Mouse (Mus musculus) thymus, adult 18-20 months (tissue): ENCODE measurements around the gene Gm5483.
"Not testable (repeated sequence)": the region's sequence is repeated elsewhere in the genome, so short reads cannot be mapped to it uniquely, and the experiment has no call there.

Source experiments
- DNase-seq, 2 experiments: peaks; one replicate each; pipeline ENCODE4 v3.0.0; 2022; ENCODE audit warnings: mixed read lengths in 2 of 2

Gene Gm5483

GRCm38 (mm10) chr16:36183912-36184311, at the start of gene Gm5483:
Gm5483 (plus strand) TSS chr16:36184212.
- DNase-seq, result not testable (repeated sequence)

GRCm38 (mm10) chr16:36138201-36138600, 45.8 kb upstream of the Gm5483 start:
- no peak for DNase-seq

GRCm38 (mm10) chr16:36156402-36156975, 27.5 kb upstream of the Gm5483 start, which contains the start of gene Stfa2l1:
Stfa2l1 (plus strand) TSS chr16:36156811.
- DNase-seq, result no peak

- not testable (repeated sequence) for DNase-seq
Observed at GRCm38 (mm10) chr16:36167841-36168240, 16.2 kb upstream of the Gm5483 start.

- no peak for DNase-seq
Observed at GRCm38 (mm10) chr16:36176108-36176507, 7.9 kb upstream of the Gm5483 start.

GRCm38 (mm10) chr16:36179910-36180309, 4.1 kb upstream of the Gm5483 start:
- DNase-seq, result no peak

- DNase-seq, result no peak
Observed at GRCm38 (mm10) chr16:36199226-36199625, 15.2 kb downstream of the Gm5483 start.

- no peak for DNase-seq
Observed at GRCm38 (mm10) chr16:36203846-36204245, 19.8 kb downstream of the Gm5483 start.

GRCm38 (mm10) chr16:36205684-36206083, 21.7 kb downstream of the Gm5483 start:
- DNase-seq, result not testable (repeated sequence)

GRCm38 (mm10) chr16:36209967-36210453, 26.0 kb downstream of the Gm5483 start, which contains the start of gene Gm5416:
Gm5416 (plus strand) TSS chr16:36210403.
- DNase-seq, result no peak

GRCm38 (mm10) chr16:36221168-36221567, 37.2 kb downstream of the Gm5483 start, which contains the start of gene 2010005H15Rik:
2010005H15Rik (plus strand) TSS chr16:36221468.
- not testable (repeated sequence) for DNase-seq
